Mouse (Mus musculus): ENCODE measurements around the gene Gm38392. TPM values are rescaled to one million over a fixed set of nuclear protein-coding genes. Genes with fewer than 3 reads are reported as not detected.

Gm38392 gene
- total and polyA plus RNA-seq, 2 experiments from 2014 or later, result not detected

GRCm38 (mm10) chr3:88200161-88200971, 86.6 kb downstream of the Gm38392 start:
- 1% methylated on average over 50 of the region's 61 CpGs for WGBS
- H3K36me3 ChIP-seq (replicated peaks; ENCODE audit: control insufficient read depth, insufficient read depth, low read length), result no peaks in the 10 kb centered on the region
- H3K27ac ChIP-seq (ENCODE audit: low read depth), result no peak overlapping the region
- H3K9ac ChIP-seq (replicated peaks; ENCODE audit: low read depth, low read length), result 0 out of 2 replicates have a peak overlapping the region, but pooled peaks have one; percentile 24
- H3K9me3 ChIP-seq (replicated peaks; ENCODE audit: control insufficient read depth, low read length), result no peaks in the 10 kb centered on the region
- peaks cover 98% of the 10 kb centered on the region for H3K27me3 ChIP-seq (ENCODE audit: control insufficient read depth, insufficient read depth, low read length)
- H3K4me3 ChIP-seq (ENCODE audit: low read depth, low read length), result peak overlapping the region; percentile 45
- ATAC-seq (ENCODE audit: insufficient read depth, low read depth), result no peak
- H3K4me1 ChIP-seq (ENCODE audit: control insufficient read depth, insufficient read depth), result peaks cover 8% of the 10 kb centered on the region
- TF ChIP-seq CTCF (IDR thresholded peaks at IDR 0.05; ENCODE audit: low read depth) (no peak), EP300 (IDR thresholded peaks at IDR 0.05; ENCODE audit: low read depth) (no peak)
- peak overlapping the region; percentile 56 for H3K4me2 ChIP-seq (ENCODE audit: low read depth, low read length)
- no peak for DNase-seq (ENCODE audit: low spot score)

- Histone ChIP-seq H3K4me2 (ENCODE audit: low read depth, low read length) (no peak overlapping the region), H3K9me3 (replicated peaks; ENCODE audit: control insufficient read depth, low read length) (no peaks in the 10 kb centered on the region), H3K4me3 (ENCODE audit: low read depth, low read length) (no peak overlapping the region), H3K27me3 (ENCODE audit: control insufficient read depth, insufficient read depth, low read length) (peaks cover 93% of the 10 kb centered on the region), H3K36me3 (replicated peaks; ENCODE audit: control insufficient read depth, insufficient read depth, low read length) (no peaks in the 10 kb centered on the region), H3K9ac (replicated peaks; ENCODE audit: low read depth, low read length) (no peak overlapping the region), H3K27ac (ENCODE audit: low read depth) (no peak overlapping the region), H3K4me1 (ENCODE audit: control insufficient read depth, insufficient read depth) (peaks cover 8% of the 10 kb centered on the region)
- no peak for TF ChIP-seq EP300 (IDR thresholded peaks at IDR 0.05; ENCODE audit: low read depth)
- ATAC-seq (ENCODE audit: insufficient read depth, low read depth), result no peak
- WGBS, result 58% methylated on average over 2 of the region's 2 CpGs
- DNase-seq (ENCODE audit: low spot score), result no peak
These were observed 87.4 kb downstream of the Gm38392 start for GRCm38 (mm10) chr3:88199541-88200110.

- Histone ChIP-seq H3K4me1 (ENCODE audit: control insufficient read depth, insufficient read depth) (peaks cover 8% of the 10 kb centered on the region), H3K4me2 (ENCODE audit: low read depth, low read length) (no peak overlapping the region), H3K9ac (replicated peaks; ENCODE audit: low read depth, low read length) (no peak overlapping the region), H3K9me3 (replicated peaks; ENCODE audit: control insufficient read depth, low read length) (no peaks in the 10 kb centered on the region), H3K27ac (ENCODE audit: low read depth) (no peak overlapping the region), H3K36me3 (replicated peaks; ENCODE audit: control insufficient read depth, insufficient read depth, low read length) (no peaks in the 10 kb centered on the region), H3K27me3 (ENCODE audit: control insufficient read depth, insufficient read depth, low read length) (peaks cover 91% of the 10 kb centered on the region), H3K4me3 (ENCODE audit: low read depth, low read length) (no peak overlapping the region)
- TF ChIP-seq CTCF (IDR thresholded peaks at IDR 0.05; ENCODE audit: low read depth) (no peak), EP300 (IDR thresholded peaks at IDR 0.05; ENCODE audit: low read depth) (no peak)
- 9% methylated on average over 9 of the region's 9 CpGs for WGBS
- ATAC-seq (ENCODE audit: insufficient read depth, low read depth) (no peak), DNase-seq (ENCODE audit: low spot score) (no peak)
These were observed 88.4 kb downstream of the Gm38392 start for GRCm38 (mm10) chr3:88198505-88199020.

- Histone ChIP-seq H3K36me3 (replicated peaks; ENCODE audit: control insufficient read depth, insufficient read depth, low read length) (no peaks in the 10 kb centered on the region), H3K27me3 (ENCODE audit: control insufficient read depth, insufficient read depth, low read length) (peaks cover 91% of the 10 kb centered on the region), H3K9ac (replicated peaks; ENCODE audit: low read depth, low read length) (no peak overlapping the region), H3K4me3 (ENCODE audit: low read depth, low read length) (no peak overlapping the region), H3K4me2 (ENCODE audit: low read depth, low read length) (no peak overlapping the region), H3K4me1 (ENCODE audit: control insufficient read depth, insufficient read depth) (peaks cover 8% of the 10 kb centered on the region), H3K9me3 (replicated peaks; ENCODE audit: control insufficient read depth, low read length) (no peaks in the 10 kb centered on the region), H3K27ac (ENCODE audit: low read depth) (no peak overlapping the region)
- 22% methylated on average over 10 of the region's 10 CpGs for WGBS
- DNase-seq (ENCODE audit: low spot score), result no peak
- TF ChIP-seq EP300 (IDR thresholded peaks at IDR 0.05; ENCODE audit: low read depth) (no peak), CTCF (IDR thresholded peaks at IDR 0.05; ENCODE audit: low read depth) (no peak)
- ATAC-seq (ENCODE audit: insufficient read depth, low read depth), result no peak
These were observed 89.1 kb downstream of the Gm38392 start for GRCm38 (mm10) chr3:88197741-88198504.

Small RNAs within 50 kb of the gene (microRNA-seq; reads per million reads assigned to microRNA genes)
- gene Gm25641 (not detected), gene Mir3093 (not detected), gene Mir9-1 (not detected)

Other genes starting within 250 kb of the Gm38392 start
- 1.2 and 3.4 TPM in 2 replicates for gene Gpatch4, start 244.1 kb downstream of the Gm38392 start, total RNA-seq (2014; rRNA removed; ENCODE audit: low replicate concordance)
- gene Gpatch4, start 244.1 kb downstream of the Gm38392 start, polyA plus RNA-seq (2015; fragmentation: Nextera tagmentation; extraction: Ambion mirVana), result 10.9 and 11.6 TPM in 2 replicates
- 119 and 133 TPM in 2 replicates for gene Naxe, start 228.7 kb downstream of the Gm38392 start, total RNA-seq (2014; rRNA removed; ENCODE audit: low replicate concordance)
- gene Naxe, start 228.7 kb downstream of the Gm38392 start, polyA plus RNA-seq (2015; fragmentation: Nextera tagmentation; extraction: Ambion mirVana), result 151 and 159 TPM in 2 replicates
- gene Ttc24, start 208.9 kb downstream of the Gm38392 start, total RNA-seq (2014; rRNA removed; ENCODE audit: low replicate concordance), result not detected in 2 replicates
- gene Ttc24, start 208.9 kb downstream of the Gm38392 start, polyA plus RNA-seq (2015; fragmentation: Nextera tagmentation; extraction: Ambion mirVana), result not detected in 2 replicates
- gene Iqgap3, start 205.2 kb downstream of the Gm38392 start, total RNA-seq (2014; rRNA removed; ENCODE audit: low replicate concordance), result 35.3 and 68.3 TPM in 2 replicates
- 5.4 and 6.8 TPM in 2 replicates for gene Iqgap3, start 205.2 kb downstream of the Gm38392 start, polyA plus RNA-seq (2015; fragmentation: Nextera tagmentation; extraction: Ambion mirVana)
- 70.8 and 75.8 TPM in 2 replicates for gene Mef2d, start 144.8 kb downstream of the Gm38392 start, total RNA-seq (2014; rRNA removed; ENCODE audit: low replicate concordance)
- gene Mef2d, start 144.8 kb downstream of the Gm38392 start, polyA plus RNA-seq (2015; fragmentation: Nextera tagmentation; extraction: Ambion mirVana), result 30.0 and 30.8 TPM in 2 replicates
- gene Rhbg, start 32.5 kb downstream of the Gm38392 start, total RNA-seq (2014; rRNA removed; ENCODE audit: low replicate concordance), result 0.19 TPM in 1 of 2 replicates, not detected in the other
- gene Rhbg, start 32.5 kb downstream of the Gm38392 start, polyA plus RNA-seq (2015; fragmentation: Nextera tagmentation; extraction: Ambion mirVana), result not detected in 2 replicates
- 21.5 and 30.3 TPM in 2 replicates for gene Tsacc, start 9.8 kb upstream of the Gm38392 start, total RNA-seq (2014; rRNA removed; ENCODE audit: low replicate concordance)
- 14.3 and 16.7 TPM in 2 replicates for gene Tsacc, start 9.8 kb upstream of the Gm38392 start, polyA plus RNA-seq (2015; fragmentation: Nextera tagmentation; extraction: Ambion mirVana)
- 187 and 208 TPM in 2 replicates for gene Cct3, start 9.9 kb upstream of the Gm38392 start, total RNA-seq (2014; rRNA removed; ENCODE audit: low replicate concordance)
- gene Cct3, start 9.9 kb upstream of the Gm38392 start, polyA plus RNA-seq (2015; fragmentation: Nextera tagmentation; extraction: Ambion mirVana), result 254 and 256 TPM in 2 replicates
- 75.1 and 156 TPM in 2 replicates for gene Glmp, start 37.8 kb upstream of the Gm38392 start, total RNA-seq (2014; rRNA removed; ENCODE audit: low replicate concordance)
- gene Glmp, start 37.8 kb upstream of the Gm38392 start, polyA plus RNA-seq (2015; fragmentation: Nextera tagmentation; extraction: Ambion mirVana), result 129 and 143 TPM in 2 replicates
- gene Tmem79, start 48.9 kb upstream of the Gm38392 start, total RNA-seq (2014; rRNA removed; ENCODE audit: low replicate concordance), result 0.27 and 3.7 TPM in 2 replicates
- gene Tmem79, start 48.9 kb upstream of the Gm38392 start, polyA plus RNA-seq (2015; fragmentation: Nextera tagmentation; extraction: Ambion mirVana), result 1.3 and 1.6 TPM in 2 replicates
- 54.3 and 60.8 TPM in 2 replicates for gene Smg5, start 49.0 kb upstream of the Gm38392 start, total RNA-seq (2014; rRNA removed; ENCODE audit: low replicate concordance)
- 25.1 TPM in 2 replicates for gene Smg5, start 49.0 kb upstream of the Gm38392 start, polyA plus RNA-seq (2015; fragmentation: Nextera tagmentation; extraction: Ambion mirVana)
- gene Paqr6, start 77.4 kb upstream of the Gm38392 start, total RNA-seq (2014; rRNA removed; ENCODE audit: low replicate concordance), result not detected in 2 replicates
- gene Paqr6, start 77.4 kb upstream of the Gm38392 start, polyA plus RNA-seq (2015; fragmentation: Nextera tagmentation; extraction: Ambion mirVana), result 1.2 and 1.7 TPM in 2 replicates
- not detected in 2 replicates for gene Bglap3, start 85.5 kb upstream of the Gm38392 start, total RNA-seq (2014; rRNA removed; ENCODE audit: low replicate concordance)
- gene Bglap3, start 85.5 kb upstream of the Gm38392 start, polyA plus RNA-seq (2015; fragmentation: Nextera tagmentation; extraction: Ambion mirVana), result not detected in 2 replicates
- not detected in 2 replicates for gene Bglap2, start 91.5 kb upstream of the Gm38392 start, total RNA-seq (2014; rRNA removed; ENCODE audit: low replicate concordance)
- not detected in 2 replicates for gene Bglap2, start 91.5 kb upstream of the Gm38392 start, polyA plus RNA-seq (2015; fragmentation: Nextera tagmentation; extraction: Ambion mirVana)
- gene Bglap, start 97.3 kb upstream of the Gm38392 start, total RNA-seq (2014; rRNA removed; ENCODE audit: low replicate concordance), result not detected in 2 replicates
- gene Bglap, start 97.3 kb upstream of the Gm38392 start, polyA plus RNA-seq (2015; fragmentation: Nextera tagmentation; extraction: Ambion mirVana), result not detected in 2 replicates
- 86.0 and 116 TPM in 2 replicates for gene Pmf1, start 123.1 kb upstream of the Gm38392 start, total RNA-seq (2014; rRNA removed; ENCODE audit: low replicate concordance)
- 62.9 and 65.8 TPM in 2 replicates for gene Pmf1, start 123.1 kb upstream of the Gm38392 start, polyA plus RNA-seq (2015; fragmentation: Nextera tagmentation; extraction: Ambion mirVana)
- 17.2 and 25.4 TPM in 2 replicates for gene Slc25a44, start 137.9 kb upstream of the Gm38392 start, total RNA-seq (2014; rRNA removed; ENCODE audit: low replicate concordance)
- gene Slc25a44, start 137.9 kb upstream of the Gm38392 start, polyA plus RNA-seq (2015; fragmentation: Nextera tagmentation; extraction: Ambion mirVana), result 9.6 and 9.7 TPM in 2 replicates
- 2.0 and 2.1 TPM in 2 replicates for gene Sema4a, start 174.0 kb upstream of the Gm38392 start, total RNA-seq (2014; rRNA removed; ENCODE audit: low replicate concordance)
- gene Sema4a, start 174.0 kb upstream of the Gm38392 start, polyA plus RNA-seq (2015; fragmentation: Nextera tagmentation; extraction: Ambion mirVana), result 0.93 and 1.0 TPM in 2 replicates
- gene Lmna, start 222.7 kb upstream of the Gm38392 start, total RNA-seq (2014; rRNA removed; ENCODE audit: low replicate concordance), result 156 and 210 TPM in 2 replicates
- 109 and 122 TPM in 2 replicates for gene Lmna, start 222.7 kb upstream of the Gm38392 start, polyA plus RNA-seq (2015; fragmentation: Nextera tagmentation; extraction: Ambion mirVana)
- gene Mex3a, start 245.2 kb upstream of the Gm38392 start, total RNA-seq (2014; rRNA removed; ENCODE audit: low replicate concordance), result 6.0 and 9.7 TPM in 2 replicates
- 2.6 and 2.7 TPM in 2 replicates for gene Mex3a, start 245.2 kb upstream of the Gm38392 start, polyA plus RNA-seq (2015; fragmentation: Nextera tagmentation; extraction: Ambion mirVana)

Measured in heart, postnatal 0 days (tissue).